8 mouse cellular contexts compared by ENCODE assay signal in genomic region chr16:22517431-22518384, GRCm38 (mm10).
A peak's percentile ranks its signal among the peaks of the same experiment; 100 is the strongest.
DNase-seq lines count a peak whose midpoint lies in the region; ATAC-seq and TF ChIP-seq lines count a peak whose summit lies in the region.

No protein-coding gene starts in this region.

- intact Hi-C loops in gastrocnemius, adult 2 months (cut with DNase I): no loop called here

- peaks cover 11% of the 10 kb centered on the region for H3K4me1 ChIP-seq in G1E (ENCODE audit: insufficient read depth, low read depth, low read length)
- H3K4me1 ChIP-seq in hindbrain, embryonic 12.5 days: peaks cover 16% of the 10 kb centered on the region

- H3K9ac ChIP-seq in hindbrain, embryonic 12.5 days: 0 out of 2 replicates have a peak overlapping the region, but pooled peaks have one; percentile 13

- ATAC-seq in G1E (ENCODE audit: extremely low read depth, insufficient number of reproducible peaks, low FRiP score, poor library complexity, severe bottlenecking): peak; percentile 76
- peak; percentile 61 for ATAC-seq in hindbrain, embryonic 12.5 days (ENCODE audit: low FRiP score)

- no peaks in the 10 kb centered on the region for H3K36me3 ChIP-seq in G1E (replicated peaks)
- no peaks in the 10 kb centered on the region for H3K36me3 ChIP-seq in hindbrain, embryonic 12.5 days

- peak; percentile 15 for DNase-seq in G1E (ENCODE audit: low spot score)
- peak; percentile 44 to 46 for DNase-seq in cerebellum, adult 18-20 months
- DNase-seq in gastrocnemius, adult 2 months: peak; percentile 78
- peak; percentile 72 to 80 for DNase-seq in layer of hippocampus, postnatal 10 days (ENCODE audit: low spot score in 2 of 2)
- DNase-seq in lung, postnatal 14 days: peak; percentile 70
- DNase-seq in right cerebral cortex, adult 18-20 months: peak; percentile 72
- DNase-seq in thymus, postnatal 25 days: no peak

- peaks cover 9% of the 10 kb centered on the region; the same call in 1 of the 2 replicates for H3K27me3 ChIP-seq in G1E (ENCODE audit: insufficient read depth, low read length)
- no peaks in the 10 kb centered on the region for H3K27me3 ChIP-seq in hindbrain, embryonic 12.5 days

- H3K4me2 ChIP-seq in hindbrain, embryonic 12.5 days (replicated peaks): peak overlapping the region; percentile 20; the same call in 1 of the 2 replicates

- H3K9me3 ChIP-seq in G1E (replicated peaks): no peaks in the 10 kb centered on the region
- H3K9me3 ChIP-seq in hindbrain, embryonic 12.5 days (replicated peaks): no peaks in the 10 kb centered on the region

- WGBS in hindbrain, embryonic 12.5 days: 10% methylated on average over 20 of the region's 20 CpGs

- TF ChIP-seq CTCF in G1E (IDR thresholded peaks at IDR 0.05; ENCODE audit: low read depth, low read length): no peak
- no peak for TF ChIP-seq CTCF in gastrocnemius, adult 2 months (IDR thresholded peaks at IDR 0.05)

- H3K27ac ChIP-seq in gastrocnemius, adult 2 months: peak overlapping the region; percentile 20; the same call in 1 of the 2 replicates
- H3K27ac ChIP-seq in hindbrain, embryonic 12.5 days: no peak overlapping the region

- no peak overlapping the region; the same call in 1 of the 2 replicates for H3K4me3 ChIP-seq in G1E (ENCODE audit: low read depth, low read length)
- no peak overlapping the region for H3K4me3 ChIP-seq in gastrocnemius, adult 2 months
- no peak overlapping the region for H3K4me3 ChIP-seq in hindbrain, embryonic 12.5 days
